Mouse (Mus musculus) E14TG2a.4 (cell line): Measurements from ENCODE around the gene Zbtb37.

Experiments
- CTCF ChIP-seq: conservative IDR thresholded peaks from 2 replicates; pipeline ENCODE4 v1.5.1; 2014; ENCODE audit warnings: low read length
- POU5F1 ChIP-seq: IDR thresholded peaks from 2 replicates; pipeline ENCODE4 v1.6.1; 2014; ENCODE audit warnings: low read length, borderline replicate concordance

GRCm38 (mm10) chr1:161070352-161071271, 36.0 kb upstream of the Zbtb37 start, which contains the start of the genes Dars2 and Cenpl:
- no peak for TF ChIP-seq CTCF
- no peak for TF ChIP-seq POU5F1
